Mouse (Mus musculus): Measurements from ENCODE around the gene Mmel1. TPM values are rescaled to one million over a fixed set of nuclear protein-coding genes. Genes with fewer than 3 reads are reported as not detected.

Gene Mmel1
- polyA plus RNA-seq, 1 experiment from 2014 or later: 0.13 TPM

DNA sequence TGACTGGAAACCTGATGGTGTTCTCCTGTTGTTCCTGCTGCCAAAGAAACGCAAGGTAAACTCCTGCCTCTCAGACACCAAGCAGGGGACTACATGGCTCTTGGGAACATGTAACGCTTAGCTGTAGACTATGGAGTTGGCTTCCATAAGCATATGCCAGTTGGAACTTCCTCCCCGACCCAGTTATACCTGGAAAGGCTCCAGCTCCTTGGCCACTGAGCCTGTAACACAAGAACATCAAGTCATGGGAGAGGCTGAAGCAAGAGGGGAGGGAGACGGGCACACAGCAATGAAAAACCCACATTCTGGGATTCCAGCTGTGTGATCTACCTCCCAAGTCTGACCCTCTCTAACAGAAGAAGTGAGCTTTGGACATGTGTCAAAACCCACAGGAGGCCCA lies 52.9 kb downstream of the Mmel1 start:
- ATAC-seq (ENCODE audit: insufficient read depth) (no peak), DNase-seq (no peak)
- no peaks in the 10 kb centered on the region for H3K9me3 ChIP-seq (ENCODE audit: low read depth, low read length)
- H3K4me3 ChIP-seq (ENCODE audit: low read depth, low read length): no peak overlapping the region
- H3K4me1 ChIP-seq (ENCODE audit: insufficient read depth): no peaks in the 10 kb centered on the region
- no peak for TF ChIP-seq CTCF (IDR thresholded peaks at IDR 0.05; ENCODE audit: low read depth)
- H3K27ac ChIP-seq (ENCODE audit: low read depth): no peak overlapping the region
- H3K36me3 ChIP-seq (ENCODE audit: insufficient read depth): no peaks in the 10 kb centered on the region
- H3K9ac ChIP-seq: no peak overlapping the region
- no peaks in the 10 kb centered on the region for H3K27me3 ChIP-seq (ENCODE audit: insufficient read depth, low read length)
- no peak overlapping the region for H3K4me2 ChIP-seq
- 73% methylated on average over 4 of the region's 4 CpGs for WGBS

DNA sequence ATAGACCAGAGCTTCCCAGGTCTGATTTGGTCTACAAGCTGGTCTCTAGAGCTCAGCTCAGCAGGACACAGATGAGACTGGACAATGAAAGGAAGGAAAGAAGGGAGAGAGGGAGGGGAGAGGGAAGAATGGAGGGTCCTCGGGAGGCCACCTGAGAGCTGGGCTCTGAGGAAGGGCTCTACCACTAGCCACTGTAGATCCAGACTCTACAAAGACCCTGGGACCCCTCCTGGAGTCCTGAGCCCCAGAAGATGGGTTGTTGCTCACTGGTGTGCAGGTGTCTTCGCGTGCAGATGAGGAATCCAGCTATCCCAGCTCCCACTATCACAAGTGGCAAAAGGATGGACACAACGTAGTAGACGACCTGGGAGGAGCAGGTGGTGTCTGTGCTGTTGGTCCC lies 53.5 kb downstream of the Mmel1 start:
- 73% methylated on average over 5 of the region's 5 CpGs for WGBS
- H3K36me3 ChIP-seq (ENCODE audit: insufficient read depth): no peaks in the 10 kb centered on the region
- no peak overlapping the region for H3K4me2 ChIP-seq
- no peak for ATAC-seq (ENCODE audit: insufficient read depth)
- no peak for TF ChIP-seq CTCF (IDR thresholded peaks at IDR 0.05; ENCODE audit: low read depth)
- peaks cover under 1% of the 10 kb centered on the region; the same call in 1 of the 2 replicates for H3K4me1 ChIP-seq (ENCODE audit: insufficient read depth)
- H3K4me3 ChIP-seq (ENCODE audit: low read depth, low read length): no peak overlapping the region
- H3K9me3 ChIP-seq (ENCODE audit: low read depth, low read length): no peaks in the 10 kb centered on the region
- H3K27ac ChIP-seq (ENCODE audit: low read depth): no peak overlapping the region
- H3K27me3 ChIP-seq (ENCODE audit: insufficient read depth, low read length): no peaks in the 10 kb centered on the region
- no peak overlapping the region for H3K9ac ChIP-seq
- no peak for DNase-seq

DNA sequence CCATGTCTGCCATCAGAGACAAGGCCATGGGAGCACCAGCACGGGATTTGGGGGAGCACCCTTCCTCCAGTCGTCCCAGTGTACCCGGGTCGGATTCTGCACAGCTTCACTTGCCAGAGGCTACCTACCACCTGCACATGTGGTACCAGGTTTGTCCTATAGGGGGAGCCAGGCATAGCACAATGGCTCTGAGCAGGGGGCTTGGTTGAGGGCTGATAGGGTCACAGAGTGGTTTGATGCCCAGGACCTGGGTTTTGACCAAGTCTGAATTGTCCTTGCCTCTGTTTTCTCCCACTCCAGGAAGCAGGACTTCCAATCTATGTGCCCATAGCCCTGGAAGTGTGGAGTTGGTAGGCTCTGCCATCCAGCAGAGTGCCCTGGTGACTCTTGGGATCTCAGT lies 56.0 kb downstream of the Mmel1 start:
- peak; percentile 55 for TF ChIP-seq CTCF (IDR thresholded peaks at IDR 0.05; ENCODE audit: low read depth)
- Histone ChIP-seq H3K27ac (ENCODE audit: low read depth) (no peak overlapping the region), H3K9me3 (ENCODE audit: low read depth, low read length) (no peaks in the 10 kb centered on the region), H3K36me3 (ENCODE audit: insufficient read depth) (no peaks in the 10 kb centered on the region), H3K27me3 (ENCODE audit: insufficient read depth, low read length) (no peaks in the 10 kb centered on the region), H3K4me2 (no peak overlapping the region; the same call in 1 of the 2 replicates), H3K9ac (no peak overlapping the region), H3K4me1 (ENCODE audit: insufficient read depth) (peaks cover 5% of the 10 kb centered on the region), H3K4me3 (ENCODE audit: low read depth, low read length) (no peak overlapping the region)
- WGBS: 44% methylated on average over 4 of the region's 4 CpGs
- no peak for ATAC-seq (ENCODE audit: insufficient read depth)
- no peak for DNase-seq

DNA sequence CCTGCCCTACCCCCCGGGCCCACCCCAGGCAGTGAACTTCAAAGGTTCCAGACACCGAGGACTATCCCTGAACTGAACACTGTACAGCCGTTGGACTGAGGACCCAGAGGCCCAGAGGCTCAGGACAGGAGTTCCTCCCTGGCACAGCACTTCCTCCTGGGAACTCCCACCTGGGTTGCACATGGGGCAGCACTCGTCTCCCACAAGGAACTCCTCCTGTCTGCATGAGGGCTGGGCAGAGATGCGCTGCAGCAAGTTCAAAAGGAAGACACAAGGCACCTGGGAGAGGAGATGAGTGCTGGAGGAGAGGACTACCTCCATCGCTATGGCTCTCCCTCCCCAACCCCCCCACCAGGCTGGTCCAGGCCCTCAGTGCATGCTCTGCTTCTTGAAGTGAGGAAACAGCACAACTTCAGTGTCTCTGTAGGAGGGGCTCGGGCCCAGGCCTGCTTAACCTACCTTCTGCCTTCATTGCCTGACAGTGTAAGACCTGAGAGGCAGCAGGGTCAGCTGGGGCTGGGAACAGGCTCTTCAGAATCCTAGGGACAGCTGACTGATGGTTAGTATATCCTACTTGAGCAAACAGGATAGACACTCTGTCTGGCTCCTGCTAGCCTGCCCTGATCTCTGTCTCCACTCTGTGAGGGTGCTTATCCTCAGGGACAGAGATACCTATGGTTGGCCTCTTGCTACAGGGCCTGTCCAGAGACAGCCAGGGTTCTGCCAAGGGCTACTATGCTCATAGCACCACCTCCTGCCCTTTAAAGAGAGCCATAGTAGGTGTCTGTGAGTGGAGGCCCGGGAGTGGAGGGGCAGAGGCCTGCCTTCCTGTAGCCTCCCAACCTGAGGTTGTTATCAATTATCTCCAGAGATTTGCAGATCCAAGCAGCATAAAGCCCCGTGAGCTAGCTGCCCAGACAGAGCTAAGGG lies 57.8 kb downstream of the Mmel1 start:
- ATAC-seq (ENCODE audit: insufficient read depth): peak; percentile 52
- no peaks in the 10 kb centered on the region for H3K9me3 ChIP-seq (ENCODE audit: low read depth, low read length)
- 49% methylated on average over 9 of the region's 9 CpGs for WGBS

DNA sequence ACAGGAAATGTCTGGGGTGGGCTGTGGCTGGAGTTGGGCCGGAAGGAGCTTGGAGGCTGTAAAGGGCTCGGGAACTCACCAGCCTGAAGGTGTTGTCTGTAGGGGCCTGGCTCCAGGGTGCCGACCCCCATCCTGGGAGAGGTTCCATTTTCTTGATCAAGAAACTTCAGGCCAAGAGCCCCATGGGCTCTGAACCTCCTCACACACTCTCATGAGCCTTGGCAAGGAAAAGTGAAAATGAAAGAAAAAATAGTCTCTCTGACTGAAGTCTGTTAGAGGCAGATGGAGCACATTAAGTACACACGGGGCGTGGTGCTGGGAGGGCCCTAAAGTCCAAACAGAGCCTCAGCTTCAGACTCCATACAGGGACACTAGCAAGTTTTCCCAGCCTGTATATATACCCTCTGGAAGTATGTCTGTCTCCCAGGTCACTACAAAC lies 58.5 kb downstream of the Mmel1 start:
- Histone ChIP-seq H3K36me3 (ENCODE audit: insufficient read depth) (no peaks in the 10 kb centered on the region), H3K9me3 (ENCODE audit: low read depth, low read length) (no peaks in the 10 kb centered on the region), H3K4me1 (ENCODE audit: insufficient read depth) (peaks cover 5% of the 10 kb centered on the region), H3K4me2 (peak overlapping the region; percentile 50), H3K27me3 (ENCODE audit: insufficient read depth, low read length) (no peaks in the 10 kb centered on the region), H3K9ac (peak overlapping the region; percentile 47), H3K4me3 (ENCODE audit: low read depth, low read length) (peak overlapping the region; percentile 27), H3K27ac (ENCODE audit: low read depth) (peak overlapping the region; percentile 21)
- peak; percentile 68 for ATAC-seq (ENCODE audit: insufficient read depth)
- no peak for TF ChIP-seq CTCF (IDR thresholded peaks at IDR 0.05; ENCODE audit: low read depth)
- 16% methylated on average over 5 of the region's 5 CpGs for WGBS
- peak; percentile 64 for DNase-seq

More for the DNA sequence above, 57.8 kb downstream of the Mmel1 start:
- DNase-seq: no peak
- peaks cover 5% of the 10 kb centered on the region for H3K4me1 ChIP-seq (ENCODE audit: insufficient read depth)
- no peak for TF ChIP-seq CTCF (IDR thresholded peaks at IDR 0.05; ENCODE audit: low read depth)
- H3K4me2 ChIP-seq: peak overlapping the region; percentile 50
- peak overlapping the region; percentile 27 for H3K4me3 ChIP-seq (ENCODE audit: low read depth, low read length)
- no peaks in the 10 kb centered on the region for H3K27me3 ChIP-seq (ENCODE audit: insufficient read depth, low read length)
- H3K36me3 ChIP-seq (ENCODE audit: insufficient read depth): no peaks in the 10 kb centered on the region
- H3K9ac ChIP-seq: peak overlapping the region; percentile 47
- H3K27ac ChIP-seq (ENCODE audit: low read depth): peak overlapping the region; percentile 63

DNA sequence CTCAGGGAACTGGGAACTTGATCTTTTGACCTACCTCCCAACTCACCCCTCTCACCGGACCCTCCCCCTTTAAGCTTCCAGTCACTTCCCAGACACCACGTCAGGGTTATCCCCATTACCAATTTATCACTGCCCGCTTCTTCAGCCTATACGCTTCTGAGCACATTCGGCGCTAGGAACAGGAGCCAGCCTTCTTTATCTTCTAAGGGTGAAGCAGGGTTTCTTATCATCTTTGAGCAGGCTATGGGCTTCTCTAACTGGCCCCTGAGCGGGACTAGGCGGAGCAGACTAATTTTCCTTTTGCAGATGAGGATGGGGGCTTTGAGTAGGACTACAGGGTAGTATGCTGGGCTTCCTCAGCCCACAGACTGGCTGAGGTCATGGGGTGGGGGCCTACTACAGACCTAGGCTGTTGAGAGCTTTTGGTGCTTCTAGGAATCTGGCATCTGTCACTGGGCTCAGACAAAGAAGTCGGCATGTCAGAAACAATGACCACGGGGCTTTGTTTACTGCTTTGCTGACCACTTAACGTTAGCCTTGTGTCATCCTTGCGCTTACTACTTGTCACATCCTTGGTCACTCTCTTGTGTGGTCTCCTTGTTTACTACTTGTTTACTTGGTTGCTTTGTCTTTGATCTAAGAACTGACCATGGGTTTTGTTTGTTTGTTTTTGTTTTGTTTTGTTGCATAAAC lies 59.2 kb downstream of the Mmel1 start, which contains the start of gene Tnfrsf14:
Gene Tnfrsf14, minus strand, starts transcription at position 169 of the 693 bp plus-strand sequence.
- peak; percentile 60; the same call in 1 of the 2 replicates for ATAC-seq (ENCODE audit: insufficient read depth)
- WGBS: 23% methylated on average over 12 of the region's 12 CpGs
- Histone ChIP-seq H3K27me3 (ENCODE audit: insufficient read depth, low read length) (no peaks in the 10 kb centered on the region), H3K4me2 (peak within 1 kb of the TSS; percentile 50), H3K9ac (peak within 1 kb of the TSS; percentile 47), H3K36me3 (ENCODE audit: insufficient read depth) (no peaks in the 10 kb centered on the region), H3K4me3 (ENCODE audit: low read depth, low read length) (peak within 1 kb of the TSS; percentile 27), H3K9me3 (ENCODE audit: low read depth, low read length) (no peaks in the 10 kb centered on the region), H3K27ac (ENCODE audit: low read depth) (peak within 1 kb of the TSS; percentile 63), H3K4me1 (ENCODE audit: insufficient read depth) (peaks cover 5% of the 10 kb centered on the region)
- no peak for TF ChIP-seq CTCF (IDR thresholded peaks at IDR 0.05; ENCODE audit: low read depth)
- DNase-seq: no peak

Measured in lung, embryonic 14.5 days (tissue).